Comparison of ENCODE assay signal across 26 mouse cellular contexts in genomic region chr12:27309969-27310368, GRCm38 (mm10). TPM values are rescaled to one million over a fixed set of nuclear protein-coding genes. Genes with fewer than 3 reads are reported as not detected.
DNase-seq lines count a peak whose midpoint lies in the region; ATAC-seq and TF ChIP-seq lines count a peak whose summit lies in the region.
"Had no signal": no experiment of that assay in that cellular context is flagged by ENCODE, and none has a peak within 500 bp of the region (broad histone marks: within the 10 kb centered on the region; RNA-seq: fewer than 3 reads in every experiment).

No protein-coding gene starts in this region.

- no peak for DNase-seq in hindbrain, embryonic 10.5 days (ENCODE audit: low spot score)
- no peak for DNase-seq in hindbrain, embryonic 11.5 days (ENCODE audit: low spot score)
- peak; percentile 62 for DNase-seq in ZHBTc4 (ENCODE audit: low read depth, low spot score)
- no peak for DNase-seq in limb, embryonic 10.5 days (ENCODE audit: low spot score)
- no peak for DNase-seq in midbrain, postnatal 0 days (ENCODE audit: low spot score)
- no peak for DNase-seq in left cerebral cortex, postnatal 25 days (ENCODE audit: low spot score in 2 of 2)
- DNase-seq: adrenal gland, postnatal 10 days; adrenal gland, postnatal 36 days; cerebellum, adult 2 months; cerebellum, adult 9-11 months; cerebellum, postnatal 25 days; gastrocnemius, postnatal 10 days; gastrocnemius, postnatal 36 days; heart, postnatal 10 days; heart, postnatal 36 days; kidney, adult 11 months had no signal

- no peak overlapping the region for H3ac ChIP-seq in myocyte (ENCODE audit: control insufficient read depth, insufficient read length)

- ATAC-seq in hindbrain, embryonic 11.5 days (ENCODE audit: low FRiP score): no peak
- ATAC-seq in midbrain, postnatal 0 days (ENCODE audit: low FRiP score): no peak
- ATAC-seq: forebrain, embryonic 15.5 days had no signal

- H3K4me2 ChIP-seq in hindbrain, embryonic 11.5 days (replicated peaks; ENCODE audit: low read depth, low read length): no peak overlapping the region
- H3K4me2 ChIP-seq in myocyte (ENCODE audit: low read depth): peak overlapping the region; percentile 2
- no peak overlapping the region for H3K4me2 ChIP-seq in midbrain, postnatal 0 days (ENCODE audit: low read depth, low read length, poor library complexity, severe bottlenecking)
- H3K4me2 ChIP-seq: forebrain, embryonic 15.5 days; heart, embryonic 12.5 days; hindbrain, embryonic 12.5 days; hindbrain, embryonic 15.5 days had no signal

- peaks cover 39% of the 10 kb centered on the region for H3K4me1 ChIP-seq in hindbrain, embryonic 10.5 days (replicated peaks)
- H3K4me1 ChIP-seq in hindbrain, embryonic 11.5 days (replicated peaks; ENCODE audit: control insufficient read depth, insufficient read depth, low read length): peaks cover 3% of the 10 kb centered on the region; the same call in 1 of the 2 replicates
- peaks cover 43% of the 10 kb centered on the region for H3K4me1 ChIP-seq in limb, embryonic 10.5 days
- H3K4me1 ChIP-seq in midbrain, postnatal 0 days (ENCODE audit: insufficient read depth, low read length): no peaks in the 10 kb centered on the region; the same call in 1 of the 2 replicates

- 82% methylated on average over 6 of the region's 6 CpGs for WGBS in hindbrain, embryonic 10.5 days
- 78% methylated on average over 6 of the region's 6 CpGs for WGBS in hindbrain, embryonic 11.5 days
- WGBS in limb, embryonic 10.5 days: 81% methylated on average over 6 of the region's 6 CpGs
- WGBS in midbrain, postnatal 0 days: 87% methylated on average over 6 of the region's 6 CpGs

- no peak for TF ChIP-seq POLR2A in myocyte (IDR thresholded peaks at IDR 0.05; ENCODE audit: insufficient read length, low read depth)

- H3K27ac ChIP-seq in hindbrain, embryonic 10.5 days: 0 out of 2 replicates have a peak overlapping the region, but pooled peaks have one; percentile 1
- H3K27ac ChIP-seq in hindbrain, embryonic 11.5 days (ENCODE audit: low read depth, low read length): no peak overlapping the region
- peak overlapping the region; percentile 78; the same call in 1 of the 2 replicates for H3K27ac ChIP-seq in limb, embryonic 10.5 days
- H3K27ac ChIP-seq in midbrain, postnatal 0 days (ENCODE audit: low read depth, low read length): no peak overlapping the region
- H3K27ac ChIP-seq: forebrain, embryonic 15.5 days; heart, embryonic 15.5 days; hindbrain, embryonic 12.5 days; hindbrain, embryonic 15.5 days had no signal

- H3K9ac ChIP-seq in hindbrain, embryonic 11.5 days (ENCODE audit: low read depth, low read length): no peak overlapping the region
- no peak overlapping the region for H3K9ac ChIP-seq in midbrain, postnatal 0 days (replicated peaks; ENCODE audit: low read length, poor library complexity, severe bottlenecking)
- H3K9ac ChIP-seq: embryonic facial prominence, embryonic 13.5 days; forebrain, embryonic 15.5 days; heart, embryonic 12.5 days; heart, embryonic 15.5 days; hindbrain, embryonic 12.5 days; hindbrain, embryonic 15.5 days had no signal

- H3K27me3 ChIP-seq in hindbrain, embryonic 10.5 days (ENCODE audit: insufficient read depth, poor library complexity, severe bottlenecking): no peaks in the 10 kb centered on the region
- no peaks in the 10 kb centered on the region for H3K27me3 ChIP-seq in hindbrain, embryonic 11.5 days (ENCODE audit: control insufficient read depth, insufficient read depth, low read length)
- no peaks in the 10 kb centered on the region for H3K27me3 ChIP-seq in limb, embryonic 10.5 days (ENCODE audit: low read depth, poor library complexity, severe bottlenecking)
- no peaks in the 10 kb centered on the region for H3K27me3 ChIP-seq in myocyte (ENCODE audit: control insufficient read depth, insufficient read depth, insufficient read length)
- H3K27me3 ChIP-seq in midbrain, postnatal 0 days (ENCODE audit: insufficient read depth, low read length): no peaks in the 10 kb centered on the region
- H3K27me3 ChIP-seq: embryonic facial prominence, embryonic 13.5 days; forebrain, embryonic 15.5 days; heart, embryonic 15.5 days; hindbrain, embryonic 12.5 days; hindbrain, embryonic 15.5 days had no signal

- no peaks in the 10 kb centered on the region for H3K9me3 ChIP-seq in hindbrain, embryonic 10.5 days
- no peaks in the 10 kb centered on the region for H3K9me3 ChIP-seq in hindbrain, embryonic 11.5 days (ENCODE audit: control insufficient read depth, low read length)
- no peaks in the 10 kb centered on the region for H3K9me3 ChIP-seq in limb, embryonic 10.5 days (replicated peaks)
- no peaks in the 10 kb centered on the region for H3K9me3 ChIP-seq in midbrain, postnatal 0 days (ENCODE audit: low read length)
- H3K9me3 ChIP-seq: embryonic facial prominence, embryonic 13.5 days; forebrain, embryonic 15.5 days; heart, embryonic 12.5 days; heart, embryonic 15.5 days; hindbrain, embryonic 12.5 days; hindbrain, embryonic 15.5 days had no signal

- H3K79me2 ChIP-seq in myocyte (ENCODE audit: control insufficient read depth, insufficient read depth): no peaks in the 10 kb centered on the region

- no peak for TF ChIP-seq CTCF in midbrain, postnatal 0 days (IDR thresholded peaks at IDR 0.05)

- H3K36me3 ChIP-seq in hindbrain, embryonic 10.5 days: no peaks in the 10 kb centered on the region
- H3K36me3 ChIP-seq in hindbrain, embryonic 11.5 days (ENCODE audit: control insufficient read depth, insufficient read depth, low read length): no peaks in the 10 kb centered on the region
- no peaks in the 10 kb centered on the region for H3K36me3 ChIP-seq in limb, embryonic 10.5 days
- H3K36me3 ChIP-seq in myocyte (ENCODE audit: control insufficient read depth, insufficient read depth): no peaks in the 10 kb centered on the region
- no peaks in the 10 kb centered on the region for H3K36me3 ChIP-seq in midbrain, postnatal 0 days (ENCODE audit: insufficient read depth, low read length)
- H3K36me3 ChIP-seq: embryonic facial prominence, embryonic 13.5 days; forebrain, embryonic 15.5 days; heart, embryonic 12.5 days; heart, embryonic 15.5 days; hindbrain, embryonic 12.5 days; hindbrain, embryonic 15.5 days had no signal

- no peak overlapping the region for H3K4me3 ChIP-seq in hindbrain, embryonic 10.5 days
- no peak overlapping the region for H3K4me3 ChIP-seq in hindbrain, embryonic 11.5 days (ENCODE audit: low read depth, low read length)
- no peak overlapping the region for H3K4me3 ChIP-seq in limb, embryonic 10.5 days
- H3K4me3 ChIP-seq in myocyte: no peak overlapping the region
- no peak overlapping the region for H3K4me3 ChIP-seq in midbrain, postnatal 0 days (ENCODE audit: low read depth, low read length)
- H3K4me3 ChIP-seq: embryonic facial prominence, embryonic 13.5 days; erythroblast, embryonic 14.5 days; forebrain, embryonic 15.5 days; heart, embryonic 12.5 days; heart, embryonic 15.5 days; hindbrain, embryonic 12.5 days; hindbrain, embryonic 15.5 days had no signal

- intact Hi-C loops in left cerebral cortex, postnatal 25 days (cut with DNase I): no loop called here

TF ChIP-seq in myocyte, 11 proteins besides CTCF, POLR2A, EP300 and RAD21:
- TF ChIP-seq CEBPB (IDR thresholded peaks at IDR 0.05; ENCODE audit: insufficient read depth, poor library complexity, severe bottlenecking): no peak
- TF ChIP-seq SRF (IDR thresholded peaks at IDR 0.05; ENCODE audit: control insufficient read depth, insufficient read length, low read depth): no peak
- TF ChIP-seq USF1 (IDR thresholded peaks at IDR 0.05; ENCODE audit: low read depth): no peak
- TF ChIP-seq POLR2AphosphoS2 (IDR thresholded peaks at IDR 0.05; ENCODE audit: insufficient read length, low read depth): no peak
- no peak for TF ChIP-seq E2F4 (IDR thresholded peaks at IDR 0.05; ENCODE audit: insufficient read depth)
- peak; percentile 65 for TF ChIP-seq TCF12 (IDR thresholded peaks at IDR 0.05; ENCODE audit: insufficient read depth, poor library complexity, severe bottlenecking)
- peak in 2 of 3 experiments; percentile 64 to 77 for TF ChIP-seq MYOG (IDR thresholded peaks at IDR 0.05; ENCODE audit: control insufficient read depth in 1 of 3, insufficient read depth in 1 of 3, insufficient read length in 2 of 3, low read depth in 2 of 3)
- no peak for TF ChIP-seq MAX (IDR thresholded peaks at IDR 0.05; ENCODE audit: low read depth)
- TF ChIP-seq REST (IDR thresholded peaks at IDR 0.05; ENCODE audit: insufficient read depth, insufficient read length): no peak
- peak; percentile 63 to 82 (median 68) for TF ChIP-seq MYOD1 (IDR thresholded peaks at IDR 0.05; ENCODE audit: control insufficient read depth in 1 of 3, insufficient read length in 2 of 3, low read depth in 2 of 3)
- TF ChIP-seq TCF3 (IDR thresholded peaks at IDR 0.05; ENCODE audit: insufficient read length, low read depth): no peak

RNA-seq across cellular contexts. Expression of gene Sox11, which starts 32.4 kb away (rescaled TPM):
- 295 and 388 TPM in 2 replicates for polyA plus RNA-seq in hindbrain, embryonic 10.5 days (2016; fragmentation: Nextera tagmentation; extraction: Ambion mirVana)
- 728 and 786 TPM in 2 replicates for polyA plus RNA-seq in hindbrain, embryonic 11.5 days (2014; fragmentation: Nextera tagmentation; extraction: Ambion mirVana)
- polyA plus RNA-seq in limb, embryonic 10.5 days (2016; fragmentation: Nextera tagmentation; extraction: Ambion mirVana): 201 and 255 TPM in 2 replicates
- 11.3 TPM for polyA plus RNA-seq in myocyte (2012; fragmentation: generic; extraction: Trizol)
- 148 and 180 TPM in 2 replicates for total RNA-seq in midbrain, postnatal 0 days (2014; rRNA removed)
- 137 and 154 TPM in 2 replicates for polyA plus RNA-seq in midbrain, postnatal 0 days (2015; fragmentation: Nextera tagmentation; extraction: Ambion mirVana)
- total RNA-seq in left cerebral cortex, postnatal 25 days (2021): 10 to 100 TPM; 17.3 to 17.4 TPM
- total RNA-seq: common myeloid progenitor, adult 5-6 weeks; granulocyte monocyte progenitor cell, adult 5-6 weeks had no signal
- polyA plus RNA-seq: erythroblast, embryonic 14.5 days had no signal

Comparison
In these comparisons a context has a peak if more than half of its experiments do, and no peak if none do; other contexts are left out.
1. H3K27ac ChIP-seq: peak in hindbrain, embryonic 10.5 days (single experiment) and limb, embryonic 10.5 days (single experiment); none in hindbrain, embryonic 11.5 days (single experiment) and midbrain, postnatal 0 days (single experiment).
2. RNA of gene Sox11, which starts 32.4 kb away (polyA plus RNA-seq): 728 to 786 TPM in hindbrain, embryonic 11.5 days, 295 to 388 TPM in hindbrain, embryonic 10.5 days, 201 to 255 TPM in limb, embryonic 10.5 days and 137 to 154 TPM in midbrain, postnatal 0 days; 11.3 TPM in myocyte (single experiment); every median in the first group is over 10 times any median in the second.